Mouse (Mus musculus) spleen, adult 2 months (tissue): Measurements from ENCODE around the gene Pwwp2a. TPM values are rescaled to one million over a fixed set of nuclear protein-coding genes. Genes with fewer than 3 reads are reported as not detected.

Experiments used
- DNase-seq, 2 experiments: peaks; one replicate each; pipeline versions ENCODE4 v3.0.0 to v3.0.0-alpha.2; 2012 to 2021; ENCODE audit warnings: low spot score in 2 of 2, low read depth in 1 of 2
- H3K27ac ChIP-seq: fragments of 200-500 bp; 2 replicates; pipeline ENCODE4 v1.5.1; 2012; ENCODE audit warnings: low read length, inconsistent platforms; ENCODE audit not compliant: insufficient read depth
- H3K27me3 ChIP-seq: fragments of 200-500 bp; 2 replicates; pipeline ENCODE4 v1.6.1; 2012; ENCODE audit warnings: mild to moderate bottlenecking, moderate library complexity, low read length, inconsistent platforms; ENCODE audit not compliant: control insufficient read depth, insufficient read depth
- H3K36me3 ChIP-seq: fragments of 200-500 bp; 2 replicates; pipeline ENCODE4 v1.6.1; 2012; ENCODE audit warnings: mild to moderate bottlenecking, low read length, inconsistent platforms; ENCODE audit not compliant: control insufficient read depth, insufficient read depth
- H3K4me1 ChIP-seq: fragments of 200-500 bp; 2 replicates; pipeline ENCODE4 v1.6.1; 2011; ENCODE audit warnings: inconsistent platforms; ENCODE audit not compliant: control insufficient read depth, insufficient read depth, insufficient read length
- H3K4me3 ChIP-seq: fragments of 200-500 bp; 2 replicates; pipeline ENCODE4 v1.5.1; 2011; ENCODE audit warnings: mild to moderate bottlenecking, inconsistent platforms; ENCODE audit not compliant: insufficient read depth, insufficient read length; ENCODE audit errors: extremely low read depth
- CTCF ChIP-seq: fragments of 200-500 bp; IDR thresholded peaks from 2 replicates; pipeline ENCODE4 v1.5.1; 2011; ENCODE audit warnings: mild to moderate bottlenecking, inconsistent platforms; ENCODE audit not compliant: insufficient read depth, insufficient read length, insufficient replicate concordance; ENCODE audit errors: extremely low read depth
- POLR2A ChIP-seq: fragments of 200-500 bp; IDR thresholded peaks from 2 replicates; pipeline ENCODE4 v1.6.1; 2011; ENCODE audit warnings: low read depth, low read length, inconsistent platforms
- WGBS: fragments of 180-500 bp; shearing (Covaris S2); methylation state at CpG from one replicate; pipeline ENCODE4 v1.1.7; 2018; 5-methylcytosine and 5-hydroxymethylcytosine counted together
- polyA plus RNA-seq: library from polyadenylated mRNA; depleted of rRNA; stranded (reverse); fragments of >200 nt; gene quantifications from 2 replicates; pipeline ENCODE4 v1.2.3, GENCODE M21; 2012

Gene Pwwp2a
- polyA plus RNA-seq, 1 experiment = 16.0 TPM

DNA sequence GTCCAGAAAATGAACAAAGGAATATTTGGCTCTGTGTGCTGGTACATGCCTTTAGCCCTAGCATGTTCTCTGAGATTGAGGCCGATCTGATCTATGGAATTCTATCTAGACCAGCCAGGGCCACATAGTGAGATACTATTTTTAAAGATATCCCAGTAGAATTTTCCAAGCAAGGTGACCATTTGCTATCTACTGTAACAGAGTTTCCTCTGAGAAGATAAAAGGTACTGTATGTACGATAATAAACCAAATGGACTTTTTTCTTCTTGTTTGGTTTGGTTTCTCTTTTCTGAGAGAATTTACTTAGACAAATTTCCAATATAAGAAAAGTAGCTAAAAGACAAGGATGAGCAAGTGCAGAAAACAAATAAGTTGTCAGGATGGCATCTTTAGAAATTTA is 26.6 kb downstream of the Pwwp2a start:
- Histone ChIP-seq H3K36me3 (peaks cover 18% of the 10 kb centered on the region), H3K4me1 (no peaks in the 10 kb centered on the region), H3K27ac (no peak overlapping the region), H3K27me3 (no peaks in the 10 kb centered on the region), H3K4me3 (no peak overlapping the region)
- 86% methylated on average over 2 of the region's 2 CpGs for WGBS
- DNase-seq = no peak
- TF ChIP-seq CTCF = no peak
- TF ChIP-seq POLR2A = no peak

DNA sequence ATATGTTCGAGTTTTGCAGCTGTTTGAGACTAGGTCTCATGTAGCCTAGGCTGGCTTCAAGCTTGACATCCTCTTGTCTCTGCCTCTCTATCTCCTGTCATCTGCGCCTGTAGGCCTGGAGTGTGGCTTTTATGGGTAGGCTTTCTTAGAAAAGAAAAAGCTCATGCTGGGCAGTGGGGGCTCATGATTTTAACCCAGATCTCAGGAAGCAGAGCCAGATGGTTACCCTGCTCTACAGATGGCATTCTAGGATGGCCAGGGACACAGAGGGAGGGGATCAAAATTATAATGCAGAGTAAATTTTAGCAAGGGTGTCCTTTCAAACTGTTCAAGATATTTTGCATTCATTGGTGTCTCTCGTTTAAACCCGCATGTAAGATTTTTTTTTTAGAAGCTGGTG is 30.4 kb downstream of the Pwwp2a start:
- Histone ChIP-seq H3K36me3 (peaks cover 7% of the 10 kb centered on the region), H3K27ac (no peak overlapping the region), H3K4me1 (no peaks in the 10 kb centered on the region), H3K27me3 (no peaks in the 10 kb centered on the region), H3K4me3 (no peak overlapping the region)
- WGBS = 95% methylated on average over 4 of the region's 4 CpGs
- TF ChIP-seq POLR2A (no peak), CTCF (no peak)
- DNase-seq = no peak

DNA sequence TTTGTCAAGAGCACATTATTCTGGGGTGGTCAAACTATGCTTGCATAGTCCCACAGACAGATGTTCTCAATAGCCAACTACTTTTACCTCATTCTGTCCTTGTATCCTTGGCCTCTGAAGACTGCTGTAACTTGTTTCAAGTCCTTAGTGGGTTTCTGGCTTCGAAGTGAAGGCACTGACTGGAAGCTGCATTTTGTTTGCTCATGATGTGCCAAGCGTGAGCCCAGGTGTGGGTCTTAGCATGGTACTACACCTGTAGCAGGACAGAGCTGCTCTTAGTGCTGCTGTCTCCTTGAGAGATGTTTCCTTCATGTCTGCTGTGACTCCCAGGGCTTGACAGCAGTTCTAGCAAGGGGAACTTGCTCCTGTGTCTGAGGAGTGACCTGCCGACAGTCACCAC is 41.6 kb downstream of the Pwwp2a start:
- no peak for DNase-seq
- Histone ChIP-seq H3K4me3 (no peak overlapping the region), H3K27me3 (no peaks in the 10 kb centered on the region), H3K36me3 (peaks cover 10% of the 10 kb centered on the region), H3K4me1 (no peaks in the 10 kb centered on the region), H3K27ac (no peak overlapping the region)
- WGBS = 90% methylated on average over 3 of the region's 3 CpGs
- no peak for TF ChIP-seq CTCF
- TF ChIP-seq POLR2A = no peak

DNA sequence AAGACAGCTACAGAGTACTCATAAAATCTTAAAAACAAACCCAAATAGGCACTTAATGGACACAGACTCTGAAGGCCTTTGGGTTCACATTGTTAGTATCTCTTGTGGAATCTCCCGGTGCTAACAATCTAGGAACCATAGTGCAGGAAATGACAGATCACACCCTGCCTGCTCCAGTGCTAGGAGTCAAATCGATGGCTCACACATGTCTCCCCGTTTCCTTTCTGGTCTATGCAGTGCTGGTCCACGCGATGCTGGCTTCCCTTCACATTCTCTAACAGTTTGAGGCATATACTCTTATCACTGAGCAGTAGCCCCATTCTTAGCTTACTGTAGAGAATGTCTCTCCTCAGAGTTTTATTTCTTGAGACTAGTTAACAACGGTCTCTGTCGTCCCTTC is 46.0 kb downstream of the Pwwp2a start:
- Histone ChIP-seq H3K36me3 (peaks cover 14% of the 10 kb centered on the region; the same call in 1 of the 2 replicates), H3K27ac (no peak overlapping the region), H3K4me1 (peaks cover 2% of the 10 kb centered on the region; the same call in 1 of the 2 replicates), H3K27me3 (no peaks in the 10 kb centered on the region), H3K4me3 (no peak overlapping the region)
- no peak for TF ChIP-seq CTCF
- no peak for TF ChIP-seq POLR2A
- no peak for DNase-seq
- 25% methylated on average over 7 of the region's 7 CpGs for WGBS

DNA sequence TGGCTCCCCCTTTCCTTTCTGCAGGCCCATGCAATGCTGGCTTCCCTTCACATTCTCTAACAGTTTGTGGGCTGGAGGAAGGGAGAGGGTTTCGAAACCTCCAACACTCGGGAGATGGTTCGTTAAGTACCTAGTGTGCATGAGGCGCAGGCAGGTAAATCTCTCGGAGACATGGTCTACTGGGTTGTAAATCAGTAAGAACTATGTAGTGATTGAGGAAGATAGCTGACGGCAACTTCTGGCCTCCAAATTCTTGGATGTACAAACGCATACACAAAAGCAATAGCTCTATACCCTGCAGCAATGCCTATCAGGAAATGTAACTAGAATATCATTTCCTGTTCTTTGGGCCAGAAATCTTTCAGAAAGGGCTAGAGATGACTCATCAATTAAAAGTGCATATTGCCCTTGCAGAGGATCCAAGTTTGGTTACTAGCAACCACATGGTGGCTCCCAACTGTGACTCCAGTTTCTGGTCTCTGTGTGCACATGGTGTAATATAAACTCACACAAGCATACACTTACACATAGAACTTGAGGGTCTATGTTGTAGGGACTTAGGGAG is 47.0 kb downstream of the Pwwp2a start:
- DNase-seq = no peak
- Histone ChIP-seq H3K4me1 (peaks cover 2% of the 10 kb centered on the region; the same call in 1 of the 2 replicates), H3K36me3 (peaks cover 21% of the 10 kb centered on the region), H3K4me3 (no peak overlapping the region), H3K27ac (no peak overlapping the region), H3K27me3 (no peaks in the 10 kb centered on the region)
- TF ChIP-seq POLR2A (no peak), CTCF (no peak)
- 33% methylated on average over 7 of the region's 7 CpGs for WGBS

DNA sequence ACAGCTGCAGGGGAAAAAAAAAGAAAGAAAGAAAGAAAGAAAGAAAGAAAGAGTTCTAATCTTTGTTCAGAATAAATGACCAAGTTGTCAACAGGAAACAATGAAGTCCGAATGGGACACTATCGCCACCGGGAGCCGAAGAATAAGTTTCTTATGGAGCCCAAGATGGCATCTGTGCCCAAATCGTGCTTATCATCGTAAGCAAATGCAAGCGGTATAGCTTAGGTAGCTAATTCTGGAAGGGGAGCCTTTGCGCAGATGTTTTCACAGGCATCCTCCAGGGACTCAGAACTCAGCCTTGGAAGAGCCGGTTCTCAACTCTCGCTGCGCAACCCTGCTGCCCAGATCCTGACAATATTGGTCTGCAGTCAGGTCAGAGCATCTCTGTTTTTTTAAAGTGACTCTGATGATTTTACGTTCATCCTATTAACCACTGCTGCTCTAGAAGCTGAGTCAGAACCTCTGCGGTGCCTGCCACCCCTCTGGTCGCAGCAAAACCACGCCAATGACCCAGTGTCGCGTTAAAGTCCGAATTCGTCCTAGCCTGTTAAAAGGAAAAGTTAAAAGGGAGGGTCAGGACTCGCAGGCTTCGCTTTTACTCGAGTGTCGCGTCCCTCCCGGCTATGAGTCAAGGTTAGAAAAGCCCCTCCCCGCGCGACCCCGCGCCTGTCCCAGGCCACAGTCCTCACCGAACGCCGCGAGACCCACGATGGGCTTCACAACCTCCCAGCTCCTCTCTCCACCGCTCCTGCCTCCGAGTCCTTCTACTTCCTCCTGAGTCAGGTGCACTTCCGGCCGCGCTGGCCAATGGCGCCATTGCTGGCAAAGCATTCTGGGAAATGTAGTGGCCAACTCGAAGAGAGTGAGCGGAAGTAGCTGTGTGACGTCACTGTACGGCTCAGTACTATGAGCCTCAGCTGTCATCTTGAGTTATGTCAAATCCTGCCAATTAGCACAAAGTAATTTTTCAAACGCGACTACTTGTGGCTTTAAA is 65.7 kb downstream of the Pwwp2a start, which contains the start of gene Ttc1:
Gene Ttc1 (minus strand): TSS at position 776 of the 994 bp plus-strand sequence.
- H3K4me3 ChIP-seq = peak within 1 kb of the TSS; percentile 86
- no peaks in the 10 kb centered on the region for H3K27me3 ChIP-seq
- no peaks in the 10 kb centered on the region for H3K4me1 ChIP-seq
- H3K36me3 ChIP-seq = peaks cover 10% of the 10 kb centered on the region; the same call in 1 of the 2 replicates
- 1% methylated on average over 47 of the region's 47 CpGs for WGBS
- DNase-seq = peak; percentile 96
- peak within 1 kb of the TSS; percentile 63 for H3K27ac ChIP-seq
- no peak for TF ChIP-seq CTCF
- TF ChIP-seq POLR2A = peak; percentile 91
